ENCODE assay signal across 15 mouse cellular contexts in genomic region chr3:137963508-137963907, GRCm38 (mm10). TPM values are rescaled to one million over a fixed set of nuclear protein-coding genes. Genes with fewer than 3 reads are reported as not detected.
DNase-seq lines count a peak whose midpoint lies in the region; ATAC-seq and TF ChIP-seq lines count a peak whose summit lies in the region.
"Had no signal": no experiment of that assay in that cellular context is flagged by ENCODE, and none has a peak within 500 bp of the region (broad histone marks: within the 10 kb centered on the region; RNA-seq: fewer than 3 reads in every experiment).

No protein-coding gene starts in this region.

- TF ChIP-seq CTCF in G1E (IDR thresholded peaks at IDR 0.05; ENCODE audit: low read depth, low read length) = no peak

- peaks cover 57% of the 10 kb centered on the region for H3K4me1 ChIP-seq in liver, embryonic 12.5 days
- peaks cover 90% of the 10 kb centered on the region for H3K4me1 ChIP-seq in G1E (ENCODE audit: insufficient read depth, low read depth, low read length)

- H3K27ac ChIP-seq in liver, embryonic 12.5 days = 0 out of 2 replicates have a peak overlapping the region, but pooled peaks have one; percentile 17

- 63% methylated on average over 8 of the region's 8 CpGs for WGBS in liver, embryonic 12.5 days (ENCODE audit: insufficient replicate concordance)

- no peak for ATAC-seq in liver, embryonic 12.5 days
- ATAC-seq in G1E (ENCODE audit: extremely low read depth, insufficient number of reproducible peaks, low FRiP score, poor library complexity, severe bottlenecking) = no peak
- ATAC-seq in megakaryocyte progenitor cell, adult 5-6 weeks (replicated peaks; ENCODE audit: poor library complexity) = peak; percentile 69
- no peak for ATAC-seq in CD4-positive, CD25-positive, alpha-beta regulatory T cell, adult 4 months

- H3K27me3 ChIP-seq in liver, embryonic 12.5 days (replicated peaks) = no peaks in the 10 kb centered on the region
- no peaks in the 10 kb centered on the region for H3K27me3 ChIP-seq in G1E (ENCODE audit: insufficient read depth, low read length)

- H3K9ac ChIP-seq in liver, embryonic 12.5 days = no peak overlapping the region

- no peak overlapping the region for H3K4me2 ChIP-seq in liver, embryonic 12.5 days

- intact Hi-C loops in left cerebral cortex, postnatal 36 days (cut with DNase I) = no loop called here

- peaks cover 72% of the 10 kb centered on the region for H3K36me3 ChIP-seq in liver, embryonic 12.5 days
- peaks cover 91% of the 10 kb centered on the region for H3K36me3 ChIP-seq in G1E (replicated peaks)

- no peaks in the 10 kb centered on the region for H3K9me3 ChIP-seq in liver, embryonic 12.5 days (replicated peaks)
- no peaks in the 10 kb centered on the region for H3K9me3 ChIP-seq in G1E (replicated peaks)

- no peak for DNase-seq in liver
- DNase-seq in B cell, adult 2 months = peak; percentile 47 to 53
- DNase-seq in G1E (ENCODE audit: low spot score) = no peak
- no peak for DNase-seq in left cerebral cortex, postnatal 36 days (ENCODE audit: low spot score in 2 of 2)
- DNase-seq: cerebellum, postnatal 14 days; gastrocnemius, postnatal 14 days; heart, postnatal 36 days; kidney, adult 9 months; kidney, postnatal 4 days; left cerebral cortex, postnatal 4 days; lung, postnatal 36 days; right cerebral cortex, adult 18-20 months had no signal

- H3K4me3 ChIP-seq in liver, embryonic 12.5 days = no peak overlapping the region
- H3K4me3 ChIP-seq in G1E (ENCODE audit: low read depth, low read length) = peak overlapping the region; percentile 57

RNA-seq across cellular contexts. Expression of gene Dapp1, which starts 17.8 kb away (rescaled TPM):
- polyA plus RNA-seq in liver, embryonic 12.5 days (2016; fragmentation: Nextera tagmentation; extraction: Ambion mirVana) = 22.0 and 22.7 TPM in 2 replicates
- total RNA-seq in G1E (2014; fragmentation: Nextera tagmentation) (288 and 301 TPM in 2 replicates), G1E (2017) (438 and 441 TPM in 2 replicates)
- polyA plus RNA-seq in G1E (2012) = 14.3 and 37.2 TPM in 2 replicates
- total RNA-seq in megakaryocyte progenitor cell, adult 5-6 weeks (2015) = 79.2 and 99.7 TPM in 2 replicates
- 129 and 154 TPM in 2 replicates for total RNA-seq in megakaryocyte progenitor cell, adult 5-6 weeks (2017)
- 10 to 100 TPM; 74.5 to 78.4 TPM for polyA plus RNA-seq in CD4-positive, CD25-positive, alpha-beta regulatory T cell, adult 4 months (2017; shearing (Covaris generic))
- 1 to 10 TPM; 2.6 to 3.4 TPM for total RNA-seq in left cerebral cortex, postnatal 36 days (2021)

RNA-seq across cellular contexts. Expression of gene Lamtor3, which starts 45.2 kb away (rescaled TPM):
- 72.6 and 77.5 TPM in 2 replicates for polyA plus RNA-seq in liver, embryonic 12.5 days (2016; fragmentation: Nextera tagmentation; extraction: Ambion mirVana)
- total RNA-seq in G1E (2014; fragmentation: Nextera tagmentation) (152 and 187 TPM in 2 replicates), G1E (2017) (233 and 234 TPM in 2 replicates)
- polyA plus RNA-seq in G1E (2012) = 27.0 and 38.4 TPM in 2 replicates
- 61.3 and 77.5 TPM in 2 replicates for total RNA-seq in megakaryocyte progenitor cell, adult 5-6 weeks (2015)
- 66.2 and 76.7 TPM in 2 replicates for total RNA-seq in megakaryocyte progenitor cell, adult 5-6 weeks (2017)
- 10 to 100 TPM; 72.0 to 73.5 TPM for polyA plus RNA-seq in CD4-positive, CD25-positive, alpha-beta regulatory T cell, adult 4 months (2017; shearing (Covaris generic))
- total RNA-seq in left cerebral cortex, postnatal 36 days (2021) = 10 to 100 TPM; 66.5 to 70.6 TPM

Comparison
In these comparisons a context has a peak if more than half of its experiments do, and no peak if none do; other contexts are left out.
1. DNase-seq: peak in B cell, adult 2 months (2 of 2); none in liver (single experiment), G1E (single experiment) and left cerebral cortex, postnatal 36 days (0 of 2).
2. RNA of gene Dapp1, which starts 17.8 kb away (total RNA-seq): 288 to 441 TPM in G1E and 79.2 to 154 TPM in megakaryocyte progenitor cell, adult 5-6 weeks; 2.6 to 3.4 TPM in left cerebral cortex, postnatal 36 days; every median in the first group is over 10 times any median in the second.